Mouse (Mus musculus) monocyte, adult 2 months (primary cell): ENCODE measurements around the gene Rnase10.
"Not testable (repeated sequence)": the region's sequence is repeated elsewhere in the genome, so short reads cannot be mapped to it uniquely, and the experiment has no call there.

Experiments used
- DNase-seq, 2 experiments: peaks; one replicate each; pipeline ENCODE4 v3.0.0; 2022; ENCODE audit warnings: low spot score in 2 of 2, low read depth in 1 of 2

The Rnase10 gene

GRCm38 (mm10) chr14:51009572-51009971, 2.0 kb downstream of the Rnase10 start:
- DNase-seq, result no peak

GRCm38 (mm10) chr14:51014724-51015123, 7.2 kb downstream of the Rnase10 start:
- not testable (repeated sequence) for DNase-seq

GRCm38 (mm10) chr14:51015780-51016179, 8.2 kb downstream of the Rnase10 start:
- DNase-seq, result no peak

GRCm38 (mm10) chr14:51017256-51017655, 9.7 kb downstream of the Rnase10 start:
- no peak for DNase-seq

- no peak for DNase-seq
Observed at GRCm38 (mm10) chr14:51023457-51023856, 15.9 kb downstream of the Rnase10 start.

- no peak for DNase-seq
Observed at GRCm38 (mm10) chr14:51024820-51025219, 17.3 kb downstream of the Rnase10 start.

DNA sequence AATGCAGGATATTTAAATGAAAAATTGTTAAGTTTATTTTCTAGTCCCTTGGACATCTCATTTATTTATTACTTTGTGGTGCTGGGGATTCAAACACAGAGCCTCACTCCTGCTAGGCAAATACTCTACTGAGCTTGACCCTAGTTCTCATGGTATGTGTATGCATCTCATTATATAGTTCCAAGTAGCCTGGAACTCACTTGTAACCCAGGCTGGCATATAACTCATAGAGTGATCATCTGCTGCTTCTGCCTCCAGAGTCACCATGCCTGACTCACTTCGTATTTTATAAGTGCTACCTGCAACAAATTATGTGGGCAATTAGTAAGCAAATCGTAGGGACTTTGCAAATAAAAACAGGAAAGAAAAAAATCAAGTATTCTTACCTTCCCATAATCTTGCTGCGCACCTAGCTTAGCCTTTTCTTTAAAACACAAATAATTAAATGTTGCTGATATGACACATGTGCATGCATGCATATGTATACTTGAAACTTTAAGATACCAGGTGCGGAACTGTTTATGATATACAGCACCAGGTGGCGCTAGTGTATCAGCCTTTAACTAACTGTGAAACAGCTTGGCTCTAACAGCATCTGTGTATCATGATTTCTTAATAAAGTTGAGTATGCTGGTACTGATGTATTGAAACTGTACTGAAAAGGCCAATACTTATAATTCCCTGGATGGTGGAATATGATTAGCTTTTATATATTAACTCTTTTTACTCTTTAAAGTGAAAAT, 19.0 kb downstream of the Rnase10 start:
- DNase-seq, result peak in 1 of 2 experiments; percentile 44

DNA sequence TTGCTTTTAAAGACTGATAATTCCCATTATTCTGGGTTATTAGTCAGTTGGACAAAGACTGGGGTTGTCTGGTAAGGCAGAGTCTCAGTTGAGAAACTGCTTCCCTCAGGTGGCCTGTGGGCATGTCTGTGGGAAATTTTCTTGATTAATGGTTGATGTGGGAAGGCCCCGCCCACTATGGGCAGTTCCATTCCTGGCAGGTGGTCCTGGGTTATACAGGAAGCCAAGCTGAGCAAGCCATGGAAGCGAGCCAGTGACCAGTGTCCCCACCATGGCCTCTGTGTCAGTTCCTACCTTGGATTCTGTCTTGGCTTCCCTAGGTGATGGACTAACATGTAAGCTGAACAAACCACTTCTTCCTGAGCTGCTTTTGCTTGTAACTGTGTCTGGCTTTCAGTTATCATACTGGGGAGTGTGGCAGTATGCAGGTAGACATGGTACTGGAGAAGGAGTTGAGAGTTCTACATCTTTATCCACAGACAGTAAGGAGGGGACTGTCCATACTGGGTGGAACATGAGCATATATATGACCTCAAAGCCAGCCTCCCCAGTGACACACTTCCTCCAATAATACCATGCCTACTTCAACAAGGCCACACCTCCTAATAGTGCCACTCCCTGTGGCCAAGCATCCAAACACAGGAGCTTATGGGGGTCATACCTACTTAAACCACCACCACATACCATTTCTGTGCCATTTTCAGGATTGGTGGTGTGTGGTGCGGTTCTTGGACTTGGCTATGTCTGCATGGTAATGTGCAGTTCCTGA, 20.0 kb downstream of the Rnase10 start:
- no peak for DNase-seq

DNA sequence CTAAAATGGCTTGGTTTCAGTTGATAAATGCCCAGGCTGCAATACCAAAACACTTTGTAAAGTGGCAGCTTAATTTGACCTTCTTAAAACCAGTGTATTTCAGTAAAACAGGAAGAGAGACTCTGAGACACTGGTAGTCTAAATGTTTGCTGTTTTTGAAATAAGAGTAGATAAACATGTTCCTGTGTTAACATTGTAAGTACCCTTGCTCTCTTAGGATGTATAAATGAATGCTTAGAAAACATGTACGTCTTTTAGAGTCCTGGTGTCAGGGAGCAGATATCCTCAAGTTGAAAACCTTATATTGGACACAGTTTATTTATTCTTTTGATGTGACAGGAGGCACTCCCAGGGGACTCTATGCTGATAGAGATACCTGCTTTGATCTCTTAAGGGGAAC, 27.7 kb downstream of the Rnase10 start:
- no peak for DNase-seq

- DNase-seq, result no peak
Observed at GRCm38 (mm10) chr14:51036214-51036613, 28.7 kb downstream of the Rnase10 start.

DNA sequence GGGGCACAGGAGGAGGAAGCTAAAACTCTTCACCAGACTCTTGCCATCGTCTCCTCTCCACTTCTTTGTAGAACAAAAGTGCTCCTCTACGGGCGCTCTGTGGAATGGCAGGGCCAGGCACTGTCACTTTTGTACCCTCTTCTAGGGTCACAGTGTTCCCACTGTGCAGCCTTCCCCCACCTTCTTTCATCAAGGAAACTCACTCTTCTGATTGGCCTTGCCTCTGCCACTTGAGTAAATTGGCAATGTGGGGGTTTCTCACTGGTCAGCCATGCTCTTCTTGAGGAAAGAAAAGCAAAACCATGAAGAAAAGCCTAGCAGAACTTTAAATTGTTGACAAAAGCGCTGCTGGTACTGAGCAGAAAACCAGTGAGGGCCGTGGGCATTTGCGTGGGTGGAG, 34.2 kb downstream of the Rnase10 start, which contains the start of gene Rnase9:
Rnase9 (minus strand) TSS at position 101 of the 400 bp plus-strand sequence.
- DNase-seq, result no peak

- no peak for DNase-seq
Observed at GRCm38 (mm10) chr14:51047846-51048245, 40.3 kb downstream of the Rnase10 start.

DNA sequence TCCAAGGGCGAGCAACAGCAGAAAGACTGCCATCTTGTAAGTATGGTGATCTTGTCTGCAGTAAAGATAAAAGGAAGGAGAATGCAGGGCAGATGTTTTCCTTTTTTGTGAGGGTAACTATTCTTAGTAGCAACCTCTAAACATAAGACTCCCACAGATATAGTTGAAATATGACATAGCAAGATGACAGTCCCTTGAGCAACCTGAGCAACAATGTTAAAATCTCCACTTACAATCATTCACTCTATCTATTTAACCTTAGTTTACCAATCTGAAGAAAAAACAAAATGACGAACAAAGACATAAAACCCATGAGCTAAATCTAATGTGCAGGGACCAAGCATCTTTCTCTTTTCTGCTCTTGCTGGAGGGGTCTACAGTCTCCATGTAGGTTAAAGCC, 42.5 kb downstream of the Rnase10 start, which contains the start of gene Rnase11:
Rnase11 (minus strand) TSS at position 101 of the 400 bp plus-strand sequence.
- no peak for DNase-seq

GRCm38 (mm10) chr14:51051941-51052340, 44.4 kb downstream of the Rnase10 start:
- no peak for DNase-seq

GRCm38 (mm10) chr14:51053176-51053575, 45.6 kb downstream of the Rnase10 start:
- DNase-seq, result no peak

DNA sequence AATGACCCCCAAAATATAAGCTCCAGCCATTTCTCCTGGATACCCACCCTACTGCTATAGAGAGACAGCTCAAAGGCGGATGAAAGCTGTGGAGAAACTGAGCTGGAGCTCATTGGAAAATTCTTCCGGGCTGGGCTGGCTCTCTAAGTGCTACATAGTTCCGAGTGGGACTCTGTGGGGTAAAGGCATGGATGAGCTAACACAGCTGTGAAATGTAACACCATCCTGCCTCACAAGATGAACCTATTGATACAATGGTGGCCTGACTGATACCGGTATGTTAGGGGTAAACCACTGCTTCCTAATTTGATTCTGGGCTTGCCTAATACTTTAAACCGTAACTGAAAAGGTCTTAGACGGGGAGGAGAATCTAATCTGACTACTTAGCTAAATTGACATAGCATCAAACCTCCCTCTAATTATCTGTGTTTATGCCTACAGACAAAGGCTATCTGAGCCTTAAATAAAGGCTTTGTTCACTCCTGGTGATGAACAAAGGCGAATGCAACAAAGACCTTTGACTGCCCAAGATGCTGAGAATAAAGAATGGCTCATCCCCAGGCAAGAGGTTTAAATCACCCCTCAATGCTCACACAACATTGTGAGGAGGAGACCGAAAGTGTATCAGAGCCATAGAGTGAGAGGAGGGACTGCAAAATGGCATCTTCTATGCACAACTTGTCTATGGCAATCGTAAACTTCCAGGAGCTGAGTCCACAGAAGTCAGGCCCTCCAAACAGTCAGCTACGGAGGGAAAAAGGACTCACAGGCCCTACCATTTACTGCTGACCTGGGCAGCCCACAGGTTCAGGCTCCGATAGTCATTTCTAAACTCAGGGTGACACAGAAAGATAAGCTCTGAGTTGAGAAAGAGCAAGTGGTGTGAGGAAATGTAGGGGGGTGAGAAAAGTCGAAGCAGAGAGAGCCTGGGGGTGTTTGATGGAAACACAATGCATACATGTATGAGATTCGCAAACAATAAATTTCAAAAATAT, 47.0 kb downstream of the Rnase10 start:
- no peak for DNase-seq

GRCm38 (mm10) chr14:51057401-51057831, 49.9 kb downstream of the Rnase10 start, which contains the start of gene Rnase12:
Gene Rnase12 (minus strand): TSS chr14:51057661.
- DNase-seq, result no peak
